Mouse (Mus musculus) layer of hippocampus, postnatal 14 days (tissue): Measurements from ENCODE around the gene Mccc2. TPM values are rescaled to one million over a fixed set of nuclear protein-coding genes. Genes with fewer than 3 reads are reported as not detected.
"Not testable (repeated sequence)": the region's sequence is repeated elsewhere in the genome, so short reads cannot be mapped to it uniquely, and the experiment has no call there.

Experiments
- DNase-seq, 2 experiments: peaks; one replicate each; pipeline ENCODE4 v3.0.0; 2021 to 2022; ENCODE audit warnings: low spot score in 2 of 2, mixed read lengths in 1 of 2
- long read RNA-seq, 2 experiments: library from polyadenylated mRNA; stranded (forward); transcript quantifications; one replicate each; pipeline ENCODE4 v2.0.0; 2021
- total RNA-seq, 2 experiments: library from RNA; stranded (reverse); gene quantifications; 2 replicates each; pipeline ENCODE4 v1.2.3; 2021

The Mccc2 gene
- total RNA-seq: 10 to 100 TPM; 31.2 to 34.0 TPM
- long read RNA-seq, experiment 1, transcript Mccc2-201 (17 exons, 2,123 nt): major isoform, 37 of 45 reads
- long read RNA-seq, experiment 1, partial matches to known transcripts: 2 of 45 reads
- long read RNA-seq, experiment 1, other reads (novel, unspliced or antisense): 6 of 45 reads
- long read RNA-seq, experiment 2, transcript Mccc2-201 (17 exons, 2,123 nt): major isoform, 50 of 58 reads
- long read RNA-seq, experiment 2, partial matches to known transcripts: 2 of 58 reads
- long read RNA-seq, experiment 2, other reads (novel, unspliced or antisense): 6 of 58 reads

- DNase-seq: peak; percentile 66 to 85
These were observed at the start of gene Mccc2 for GRCm38 (mm10) chr13:100014906-100015895. Mccc2 (minus strand) TSS chr13:100015639.

DNA sequence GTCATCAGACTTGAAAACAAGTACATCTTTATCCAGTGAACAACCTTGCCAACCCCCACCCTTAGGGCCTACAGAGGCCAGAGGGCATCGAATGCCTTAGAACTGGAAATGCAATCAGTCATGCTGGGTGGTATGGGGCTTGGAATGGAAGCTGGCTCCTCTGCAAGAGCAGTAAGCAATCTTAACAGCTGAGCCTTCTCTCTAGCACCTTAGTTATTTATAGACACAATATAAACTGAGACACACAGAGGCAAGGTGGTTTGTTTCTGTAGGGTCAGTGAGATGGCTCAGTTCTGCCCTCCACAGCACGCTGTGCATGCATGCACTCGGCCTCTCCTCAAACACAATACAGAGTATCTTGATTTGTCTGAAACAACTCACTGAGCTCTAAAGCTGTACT lies 48.5 kb upstream of the Mccc2 start:
- no peak for DNase-seq

DNA sequence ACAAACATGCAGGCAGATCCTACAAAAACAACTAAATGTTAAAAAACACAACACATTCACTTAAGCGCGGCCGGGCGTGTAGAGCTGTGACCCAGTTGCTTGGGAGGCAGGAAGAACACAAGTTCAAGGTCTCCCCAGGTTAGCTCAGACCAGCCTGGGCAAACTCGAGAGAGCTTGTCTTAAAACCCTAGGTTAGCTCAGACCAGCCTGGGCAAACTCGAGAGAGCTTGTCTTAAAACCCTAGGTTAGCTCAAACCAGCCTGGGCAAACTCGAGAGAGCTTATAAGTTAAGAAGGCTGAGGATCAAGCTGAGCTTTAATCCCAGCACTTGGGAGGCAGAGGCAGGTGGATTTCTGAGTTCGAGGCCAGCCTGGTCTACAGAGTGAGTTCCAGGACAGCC lies 42.3 kb upstream of the Mccc2 start:
- DNase-seq: not testable (repeated sequence)

- no peak for DNase-seq
These were observed 10.6 kb upstream of the Mccc2 start for GRCm38 (mm10) chr13:100026013-100026412.

- no peak for DNase-seq
These were observed 1.5 kb upstream of the Mccc2 start for GRCm38 (mm10) chr13:100016891-100017290.

- DNase-seq: no peak
These were observed 498 bp upstream of the Mccc2 start for GRCm38 (mm10) chr13:100015937-100016336.

DNA sequence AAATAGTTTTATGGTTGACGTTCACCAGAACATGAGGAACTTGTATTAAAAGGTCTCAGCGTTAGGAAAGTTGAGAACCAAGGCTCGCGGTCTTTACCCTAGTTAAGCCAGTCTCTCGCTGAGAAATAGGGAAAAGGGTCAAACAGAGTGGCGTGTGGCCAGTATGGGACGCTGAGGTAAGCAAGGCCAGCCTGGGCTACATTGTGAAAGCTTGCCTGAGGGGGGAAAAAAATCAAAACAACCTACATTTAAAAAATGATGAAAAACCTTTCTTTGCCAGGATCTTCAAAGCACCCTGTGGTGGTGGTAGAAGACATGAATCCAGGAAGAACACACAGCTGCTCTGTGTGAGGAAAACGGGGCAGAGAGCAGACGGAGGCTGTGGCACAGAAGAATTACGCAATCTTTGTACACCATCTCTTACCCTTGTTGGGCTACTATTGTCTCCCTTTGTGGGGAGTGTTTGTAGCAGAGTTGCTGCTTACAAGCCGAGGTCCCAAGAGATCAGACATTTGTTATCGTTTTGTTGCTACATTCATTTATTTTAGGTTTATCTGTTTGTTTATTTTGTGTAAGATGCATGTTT lies 9.4 kb downstream of the Mccc2 start:
- no peak for DNase-seq

DNA sequence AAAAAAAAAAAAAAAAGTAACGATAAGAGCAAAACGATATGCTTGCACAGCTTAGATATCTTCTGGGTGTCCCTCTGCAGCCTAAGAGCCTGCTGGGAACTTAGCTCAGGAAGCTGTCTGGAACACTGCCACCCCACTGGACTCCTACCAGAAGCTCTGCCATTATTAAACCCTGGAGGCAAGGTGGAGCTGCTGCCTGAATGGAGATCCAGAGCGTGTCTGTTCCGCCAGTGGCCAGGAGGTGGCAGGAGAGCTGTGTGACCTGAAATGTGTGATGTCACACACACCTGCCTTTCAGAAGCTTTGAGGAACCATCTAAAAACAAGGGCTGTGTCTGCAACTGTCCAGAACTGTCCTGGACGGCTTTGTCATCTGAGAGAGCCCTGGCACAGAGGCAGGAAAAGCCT lies 13.6 kb downstream of the Mccc2 start:
- peak; percentile 76 to 81 for DNase-seq

DNA sequence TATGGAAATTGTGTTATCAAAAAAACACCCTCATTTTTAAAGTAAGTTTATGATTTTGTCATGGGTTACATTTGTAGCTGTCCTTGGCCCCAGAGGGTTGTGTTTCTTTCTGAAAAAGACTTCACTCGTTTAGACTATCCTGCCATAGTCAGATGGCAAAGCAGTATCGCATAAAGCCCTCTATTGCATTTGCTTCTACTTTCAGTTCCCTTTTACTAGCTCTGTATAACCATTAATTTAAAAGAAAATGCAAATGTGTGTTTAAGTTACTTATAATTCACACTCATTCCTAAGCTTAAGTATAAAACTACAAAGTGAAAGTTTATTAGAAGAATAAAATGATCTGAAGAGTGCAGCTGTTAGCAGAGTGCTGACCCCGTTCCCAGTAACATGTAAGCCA lies 16.4 kb downstream of the Mccc2 start:
- no peak for DNase-seq

GRCm38 (mm10) chr13:99998099-99998498 lies 17.3 kb downstream of the Mccc2 start:
- DNase-seq: no peak

DNA sequence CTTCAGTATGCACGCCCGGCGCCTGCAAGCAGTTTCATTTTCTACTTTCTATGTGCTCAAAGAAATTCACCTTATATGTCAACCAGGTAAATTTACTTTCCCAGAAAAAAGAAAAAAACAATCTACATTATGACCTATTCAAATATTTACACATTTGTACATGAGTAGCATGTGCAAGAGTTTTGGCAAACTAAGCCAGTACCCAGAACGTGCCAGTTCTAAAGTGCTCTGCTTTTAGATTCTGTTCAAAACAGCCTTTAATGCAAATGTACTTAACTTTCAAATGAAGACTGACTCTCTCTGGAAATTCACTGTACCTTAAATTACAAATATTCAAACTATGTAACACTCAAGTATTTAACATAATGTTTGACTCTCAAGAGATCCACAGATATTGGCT lies 25.8 kb downstream of the Mccc2 start:
- DNase-seq: no peak

GRCm38 (mm10) chr13:99983320-99983719 lies 32.1 kb downstream of the Mccc2 start:
- no peak for DNase-seq

DNA sequence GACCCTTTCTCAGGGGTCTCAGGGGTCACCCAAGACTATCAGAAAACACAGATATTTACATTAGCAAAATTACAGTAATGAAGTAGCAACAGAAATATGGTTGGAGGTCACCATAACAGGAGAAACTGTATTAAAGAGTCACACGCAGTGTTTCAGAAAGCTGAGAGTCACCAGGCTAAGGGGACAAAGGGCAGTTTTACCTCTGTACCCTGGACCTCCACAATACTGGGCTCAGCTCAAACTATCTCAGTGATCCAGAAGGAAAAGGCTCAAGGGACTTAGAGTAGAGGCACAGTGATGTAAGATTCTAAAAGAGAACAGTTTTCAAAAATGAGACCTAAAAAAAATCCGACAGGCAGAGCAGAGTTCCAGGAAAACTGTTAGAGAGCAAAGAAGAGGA lies 36.0 kb downstream of the Mccc2 start:
- no peak for DNase-seq

DNA sequence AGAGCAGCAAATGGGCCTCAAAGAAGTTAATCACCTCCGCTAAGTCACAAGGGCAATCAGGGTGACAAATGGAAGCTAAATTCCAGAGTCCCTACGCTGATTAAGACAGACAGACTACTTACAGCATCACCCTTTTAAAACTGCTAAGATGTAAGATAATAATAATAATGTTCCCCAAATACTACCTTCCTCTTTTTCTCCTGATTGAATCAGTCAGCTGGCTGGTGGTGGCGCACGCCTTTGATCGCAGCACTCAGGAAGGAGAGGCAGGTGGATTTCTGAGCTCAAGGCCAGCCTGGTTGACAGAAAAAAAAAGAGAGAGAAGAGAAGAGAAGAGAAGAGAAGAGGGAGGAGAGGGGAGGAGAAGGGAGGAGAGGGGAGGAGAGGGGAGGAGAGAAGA lies 45.4 kb downstream of the Mccc2 start:
- DNase-seq: no peak

DNA sequence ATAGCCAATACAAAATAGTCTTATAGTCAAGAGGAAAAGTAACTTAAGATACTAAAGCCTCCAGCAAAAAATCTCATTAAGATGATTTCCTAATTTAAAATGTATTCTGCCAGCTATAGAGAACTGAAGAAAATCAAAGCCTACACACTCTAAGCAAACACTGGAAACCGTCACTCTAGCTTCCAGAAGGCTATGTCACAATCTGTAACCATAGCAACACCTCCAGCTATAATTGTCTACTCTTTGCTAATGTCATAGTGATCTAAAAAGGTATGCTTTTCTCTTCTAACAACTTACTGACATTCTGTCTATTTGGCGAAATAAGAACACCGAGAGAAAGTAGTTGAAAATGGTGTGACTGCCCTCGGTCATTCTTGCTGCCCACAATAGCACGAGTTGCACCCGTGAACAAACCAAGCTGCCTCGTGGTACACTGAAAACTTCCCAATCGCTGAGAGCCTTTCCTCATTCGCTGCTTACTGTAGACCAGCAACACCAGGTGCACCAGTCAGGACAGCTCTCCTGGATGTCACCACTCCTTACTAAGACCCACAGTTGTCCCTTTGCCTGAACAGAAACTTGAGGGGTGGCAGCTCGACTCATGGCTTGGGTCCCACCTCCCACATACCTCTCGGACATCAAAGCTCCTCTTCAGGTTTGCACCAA lies 48.3 kb downstream of the Mccc2 start:
- DNase-seq: peak; percentile 20 to 56

GRCm38 (mm10) chr13:99963814-99964213 lies 51.6 kb downstream of the Mccc2 start:
- DNase-seq: no peak

DNA sequence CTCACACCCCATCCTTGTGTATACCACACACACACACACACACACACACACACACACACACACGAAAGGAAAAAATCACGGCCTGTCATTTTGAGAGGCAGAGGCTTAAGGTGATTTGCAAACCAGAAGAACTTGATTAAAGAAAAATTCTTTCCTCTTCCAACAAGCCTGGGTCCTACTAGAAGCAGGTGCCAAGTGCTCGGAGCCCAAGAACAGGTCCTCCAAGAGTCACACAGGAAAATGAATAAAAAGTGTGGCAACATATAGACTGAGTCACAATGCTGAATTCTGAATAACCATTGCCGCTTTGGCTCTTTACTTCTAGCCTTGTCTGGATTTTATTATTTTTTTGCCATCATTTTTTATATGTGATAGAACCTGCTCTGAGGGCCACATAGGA lies 53.8 kb downstream of the Mccc2 start:
- no peak for DNase-seq

- DNase-seq: no peak
These were observed 59.9 kb downstream of the Mccc2 start for GRCm38 (mm10) chr13:99955591-99955944.

DNA sequence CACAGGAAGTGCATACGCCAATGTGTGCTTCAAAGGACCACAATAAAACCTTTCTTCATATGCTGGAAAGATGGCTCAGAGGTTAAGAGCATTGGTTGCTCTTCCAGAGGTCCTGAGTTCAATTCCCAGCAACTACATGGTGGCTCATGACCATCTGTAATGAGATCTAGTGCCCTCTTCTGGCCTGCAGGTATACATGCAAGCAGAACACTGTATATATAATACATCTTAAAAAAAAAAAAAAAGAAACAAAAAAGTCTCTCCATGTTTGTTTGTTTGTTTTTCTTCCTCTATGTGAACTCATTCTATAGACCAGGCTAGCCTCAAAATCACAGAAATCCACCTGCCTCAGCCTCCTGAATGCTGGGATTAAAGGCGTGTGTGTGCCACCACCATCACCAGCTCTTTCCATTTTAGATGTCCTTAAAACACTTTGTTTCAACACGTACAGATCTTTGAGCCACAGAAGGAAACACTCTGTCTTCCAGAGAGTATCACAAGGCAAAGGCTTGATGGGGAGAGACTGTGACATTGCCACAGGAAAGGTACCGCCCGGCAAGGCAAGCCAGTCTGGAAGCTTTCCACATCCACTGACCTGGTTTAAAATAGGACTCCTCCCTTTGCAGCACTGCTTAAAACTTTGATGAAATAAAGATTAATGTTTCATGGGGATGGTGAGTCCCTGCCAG lies 60.4 kb downstream of the Mccc2 start:
- no peak for DNase-seq

DNA sequence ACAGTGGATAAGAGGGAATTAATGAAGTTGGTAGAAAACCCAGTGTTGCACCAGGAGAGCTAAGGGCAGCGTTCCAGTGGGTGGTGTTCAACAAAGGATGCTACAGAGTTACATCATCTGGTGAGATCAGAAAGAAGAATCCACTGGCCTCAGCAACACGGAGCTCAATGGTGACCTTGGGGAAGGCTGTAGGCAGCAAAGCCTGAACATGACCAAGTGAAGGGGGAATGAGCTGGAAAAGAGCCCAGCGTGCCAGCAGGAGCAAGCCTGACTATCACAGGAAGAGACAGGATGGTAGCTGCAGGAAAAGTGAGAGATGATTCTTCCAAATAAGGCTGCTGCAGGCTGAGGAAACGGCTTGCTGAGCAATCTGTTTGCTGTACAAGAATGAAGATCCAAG lies 68.0 kb downstream of the Mccc2 start:
- peak in 1 of 2 experiments; percentile 14 for DNase-seq

GRCm38 (mm10) chr13:99943525-99943924 lies 71.9 kb downstream of the Mccc2 start:
- DNase-seq: no peak
